Mouse (Mus musculus): ENCODE data around the gene Accs. TPM values are rescaled to one million over a fixed set of nuclear protein-coding genes. Genes with fewer than 3 reads are reported as not detected.

The Accs gene
- total and polyA plus RNA-seq, 3 experiments, result 5.7 to 6.7 (median 6.2) TPM

DNA sequence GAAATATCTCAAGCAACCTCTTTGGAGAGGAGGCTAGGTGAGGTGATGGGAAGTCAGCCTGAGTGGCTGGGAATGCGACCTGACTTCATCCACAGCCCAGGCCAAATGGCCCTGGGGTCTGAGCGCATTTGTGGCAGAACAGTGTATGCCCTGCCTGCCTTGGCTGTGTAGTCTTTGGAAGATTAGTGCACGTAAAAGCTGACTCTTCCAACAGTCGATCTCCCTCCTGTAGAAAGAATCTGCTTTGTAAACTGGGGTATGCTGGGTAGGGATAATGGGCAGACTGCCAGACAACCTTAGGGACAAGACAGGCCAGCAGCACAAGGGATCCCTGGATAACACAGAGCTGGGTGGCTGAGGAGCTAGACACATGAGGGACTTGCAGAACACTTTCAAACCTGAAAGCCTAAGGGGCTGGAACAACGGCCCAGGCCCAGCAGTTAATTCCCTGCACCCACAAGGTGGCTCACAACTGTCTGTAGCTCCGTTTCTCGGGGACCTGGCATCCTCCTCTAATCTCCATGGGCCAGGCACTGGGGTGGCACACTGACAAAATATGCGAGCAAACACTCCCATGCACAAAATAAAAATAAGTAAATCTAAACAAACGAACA, 65.7 kb downstream of the Accs start:
- Histone ChIP-seq H3K27me3 (replicated peaks) (no peaks in the 10 kb centered on the region), H3K9me3 (replicated peaks; ENCODE audit: low read length) (no peaks in the 10 kb centered on the region), H3K36me3 (replicated peaks in 1 of 2; ENCODE audit: control insufficient read depth in 1 of 2, insufficient read depth in 1 of 2, low read length in 1 of 2) (peaks cover 5 to 44% of the 10 kb centered on the region in 2 experiments), H3K4me2 (ENCODE audit: insufficient read depth, low read depth, poor library complexity, severe bottlenecking) (no peak overlapping the region), H3K4me3 (replicated peaks in 1 of 3; ENCODE audit: low read depth in 2 of 3, low read length in 2 of 3, poor library complexity in 1 of 3) (no peak overlapping the region), H3K4me1 (ENCODE audit: control insufficient read depth in 1 of 2, insufficient read depth in 2 of 2) (peaks cover 12 to 55% of the 10 kb centered on the region in 2 experiments), H3K9ac (ENCODE audit: insufficient read depth, low read depth) (no peak overlapping the region), H3K27ac (ENCODE audit: insufficient read depth, low read depth) (no peak overlapping the region), H3K79me2 (replicated peaks; ENCODE audit: control insufficient read depth, extremely low read depth, insufficient read depth, poor library complexity, severe bottlenecking) (no peaks in the 10 kb centered on the region)
- TF ChIP-seq CHD2 (IDR thresholded peaks at IDR 0.05; ENCODE audit: low read length), result no peak
- no peak for TF ChIP-seq MAX (IDR thresholded peaks at IDR 0.05; ENCODE audit: low read length)
- no peak for TF ChIP-seq ETS1 (conservative IDR thresholded peaks at IDR 0.05; ENCODE audit: low read depth, low read length)
- TF ChIP-seq MXI1 (IDR thresholded peaks at IDR 0.05; ENCODE audit: low read depth, low read length), result no peak
- TF ChIP-seq SMC3 (IDR thresholded peaks at IDR 0.05; ENCODE audit: low read depth, low read length), result no peak
- no peak for TF ChIP-seq RCOR1 (conservative IDR thresholded peaks at IDR 0.05; ENCODE audit: low read depth, low read length)
- no peak for TF ChIP-seq MEF2A (IDR thresholded peaks at IDR 0.05; ENCODE audit: borderline replicate concordance, low read depth, low read length)
- no peak for TF ChIP-seq PAX5 (IDR thresholded peaks at IDR 0.05; ENCODE audit: low read length)
- no peak for TF ChIP-seq TCF12 (IDR thresholded peaks at IDR 0.05; ENCODE audit: low read depth, low read length)
- TF ChIP-seq JUND (conservative IDR thresholded peaks at IDR 0.05; ENCODE audit: low read depth, low read length), result no peak
- TF ChIP-seq RAD21 (IDR thresholded peaks at IDR 0.05; ENCODE audit: low read depth, low read length), result no peak
- TF ChIP-seq BHLHE40 (IDR thresholded peaks at IDR 0.05; ENCODE audit: low read depth, low read length), result no peak
- dilution Hi-C loops (cut with MboI; ENCODE audit: extremely low pct_ligation_motif_present, extremely low pct_unique_long_range_greater_than_20kb, low sequenced_read_pairs), result no loop called here
- in situ Hi-C loops (cut with MboI; ENCODE audit: low pct_ligation_motif_present, low pct_unique_long_range_greater_than_20kb, low sequenced_read_pairs), result no loop called here
- no peak for DNase-seq (ENCODE audit: extremely low read depth)

Other genes starting within 250 kb of the Accs start
- gene Alx4, start 207.6 kb downstream of the Accs start, total RNA-seq (2012; rRNA removed), result not detected in 2 replicates
- not detected in 2 replicates for gene Alx4, start 207.6 kb downstream of the Accs start, total RNA-seq (2014; rRNA removed)
- not detected in 2 replicates for gene Alx4, start 207.6 kb downstream of the Accs start, polyA plus RNA-seq (2012; ENCODE audit: insufficient read length, low read depth)
- gene Ext2, start 27.4 kb downstream of the Accs start, total RNA-seq (2012; rRNA removed), result 21.7 and 26.9 TPM in 2 replicates
- 18.7 and 20.2 TPM in 2 replicates for gene Ext2, start 27.4 kb downstream of the Accs start, total RNA-seq (2014; rRNA removed)
- gene Ext2, start 27.4 kb downstream of the Accs start, polyA plus RNA-seq (2012; ENCODE audit: insufficient read length, low read depth), result 30.4 and 33.1 TPM in 2 replicates
- gene Accsl, start 19.2 kb upstream of the Accs start, total RNA-seq (2012; rRNA removed), result 0.30 TPM in 1 of 2 replicates, not detected in the other
- not detected in 2 replicates for gene Accsl, start 19.2 kb upstream of the Accs start, total RNA-seq (2014; rRNA removed)
- gene Accsl, start 19.2 kb upstream of the Accs start, polyA plus RNA-seq (2012; ENCODE audit: insufficient read length, low read depth), result 0.63 TPM in 1 of 2 replicates, not detected in the other
- gene Gm13889, start 107.3 kb upstream of the Accs start, total RNA-seq (2012; rRNA removed), result not detected in 2 replicates
- not detected in 2 replicates for gene Gm13889, start 107.3 kb upstream of the Accs start, total RNA-seq (2014; rRNA removed)
- not detected in 2 replicates for gene Gm13889, start 107.3 kb upstream of the Accs start, polyA plus RNA-seq (2012; ENCODE audit: insufficient read length, low read depth)
- not detected in 2 replicates for gene Gm27027, start 146.4 kb upstream of the Accs start, total RNA-seq (2012; rRNA removed)
- not detected in 2 replicates for gene Gm27027, start 146.4 kb upstream of the Accs start, total RNA-seq (2014; rRNA removed)
- not detected in 2 replicates for gene Gm27027, start 146.4 kb upstream of the Accs start, polyA plus RNA-seq (2012; ENCODE audit: insufficient read length, low read depth)
- 57.9 and 60.5 TPM in 2 replicates for gene Alkbh3, start 160.9 kb upstream of the Accs start, total RNA-seq (2012; rRNA removed)
- 53.3 and 55.4 TPM in 2 replicates for gene Alkbh3, start 160.9 kb upstream of the Accs start, total RNA-seq (2014; rRNA removed)
- gene Alkbh3, start 160.9 kb upstream of the Accs start, polyA plus RNA-seq (2012; ENCODE audit: insufficient read length, low read depth), result 62.9 and 69.5 TPM in 2 replicates